Mouse (Mus musculus) cerebellum, adult 11-12 months (tissue): ENCODE data around the gene Cd247.

Experiments used
- DNase-seq: peaks from one replicate; pipeline ENCODE4 v3.0.0; 2022

Cd247 gene

DNA sequence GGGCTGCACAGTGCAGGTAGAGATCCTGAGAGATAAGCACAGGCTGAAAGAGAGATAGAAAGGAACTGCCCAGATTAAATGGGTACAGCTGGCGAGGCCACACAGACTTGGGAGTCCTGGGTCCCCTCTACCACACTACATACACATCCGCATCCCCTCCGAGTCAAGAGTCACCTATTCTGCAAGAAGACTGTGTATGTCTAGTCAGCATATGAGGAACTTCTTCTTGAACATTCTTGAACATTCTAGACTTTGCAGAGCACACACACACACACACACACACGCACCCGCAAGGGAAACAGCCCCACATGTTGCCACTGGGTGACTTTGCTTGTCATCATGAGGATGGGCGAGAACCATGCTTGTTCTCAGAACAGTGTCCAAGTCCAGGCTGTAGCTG, 40.1 kb downstream of the Cd247 start:
- DNase-seq, result no peak

DNA sequence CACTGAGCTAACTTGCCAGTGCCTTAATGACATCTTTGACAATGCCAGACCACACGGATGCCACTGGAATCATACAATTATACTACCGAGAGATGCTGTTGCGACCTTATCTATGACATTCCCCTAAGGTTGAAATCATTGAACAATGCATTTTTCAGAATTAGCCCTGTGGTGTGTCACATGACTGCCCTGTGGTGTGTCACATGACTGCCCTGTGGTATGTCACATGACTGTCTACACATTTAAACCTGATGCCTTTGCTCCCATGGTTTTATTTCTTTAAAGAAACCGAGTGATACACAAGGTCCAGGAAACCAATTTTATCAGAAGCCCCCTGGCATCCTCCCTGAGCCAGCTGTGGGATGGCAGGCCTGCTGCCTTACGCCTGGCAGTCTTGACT, 41.4 kb downstream of the Cd247 start:
- DNase-seq, result no peak

DNA sequence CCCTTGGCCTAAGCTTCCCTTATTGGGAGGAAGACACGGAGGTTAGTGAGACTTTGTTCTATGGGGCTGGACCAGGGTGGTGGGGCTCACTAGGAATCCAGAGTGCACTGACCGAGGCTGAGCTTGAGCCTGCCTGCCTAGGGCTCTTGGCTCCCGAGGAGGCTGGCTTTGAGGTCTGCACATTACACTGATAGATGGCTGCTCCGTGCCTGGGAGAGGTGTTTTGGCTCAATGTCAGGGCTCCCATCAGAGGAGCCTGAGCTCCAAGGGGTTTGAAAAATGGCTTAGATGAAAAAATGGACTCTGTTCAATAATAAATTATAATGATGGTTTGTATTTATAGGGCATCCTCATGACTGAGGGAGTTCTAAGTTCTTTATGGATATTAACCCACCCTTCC, 44.8 kb downstream of the Cd247 start:
- DNase-seq, result no peak

DNA sequence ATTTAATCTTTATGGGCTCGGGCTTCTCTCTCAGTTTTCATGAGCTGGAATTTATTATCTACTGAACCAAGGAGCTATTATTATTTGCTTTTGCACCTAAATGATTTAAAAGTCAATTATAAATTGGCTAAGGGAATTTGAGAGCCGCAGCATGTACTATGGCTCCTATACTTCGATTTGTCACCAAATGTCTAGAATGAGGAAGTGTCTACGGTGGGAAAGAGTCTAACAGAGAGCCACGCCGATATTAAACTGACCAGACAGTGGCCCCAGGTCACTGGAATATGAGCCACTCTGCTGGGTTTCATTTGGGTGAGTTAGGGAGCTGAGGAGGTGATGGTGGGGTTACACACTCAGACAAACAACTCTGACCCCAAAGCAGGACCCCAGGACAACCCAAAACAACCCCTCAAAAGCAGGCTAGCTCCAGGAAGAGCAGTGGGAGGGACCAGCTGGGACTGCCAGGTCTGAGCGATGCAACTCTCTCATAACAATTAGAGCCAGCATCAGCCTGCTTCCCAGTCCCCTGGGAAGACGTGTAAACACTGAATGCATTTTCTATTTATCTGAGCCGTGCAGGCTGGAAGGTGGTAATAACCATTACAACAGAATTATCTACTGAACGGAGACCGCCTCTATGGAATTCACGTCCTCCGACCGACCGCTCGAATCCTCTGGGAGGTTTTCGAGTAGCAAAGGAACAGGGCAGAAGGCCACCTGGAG, 45.6 kb downstream of the Cd247 start:
- DNase-seq, result no peak

DNA sequence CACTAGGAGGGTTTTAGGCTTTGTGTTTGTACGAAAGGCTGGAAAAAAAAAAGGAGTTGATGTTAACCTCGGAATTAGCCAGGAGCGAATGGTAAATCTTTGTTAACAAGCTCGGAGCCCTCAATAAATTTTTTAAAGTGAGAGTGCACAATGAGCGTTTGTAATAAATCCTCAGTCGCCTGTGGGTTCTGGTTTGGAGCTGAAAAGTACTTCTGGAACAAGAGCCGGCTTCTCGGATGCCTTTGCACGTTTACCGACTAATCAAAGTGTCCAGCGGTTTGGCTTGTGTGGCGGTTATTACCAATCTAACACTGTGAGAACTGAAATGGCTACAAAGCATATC, 46.1 kb downstream of the Cd247 start:
- no peak for DNase-seq

DNA sequence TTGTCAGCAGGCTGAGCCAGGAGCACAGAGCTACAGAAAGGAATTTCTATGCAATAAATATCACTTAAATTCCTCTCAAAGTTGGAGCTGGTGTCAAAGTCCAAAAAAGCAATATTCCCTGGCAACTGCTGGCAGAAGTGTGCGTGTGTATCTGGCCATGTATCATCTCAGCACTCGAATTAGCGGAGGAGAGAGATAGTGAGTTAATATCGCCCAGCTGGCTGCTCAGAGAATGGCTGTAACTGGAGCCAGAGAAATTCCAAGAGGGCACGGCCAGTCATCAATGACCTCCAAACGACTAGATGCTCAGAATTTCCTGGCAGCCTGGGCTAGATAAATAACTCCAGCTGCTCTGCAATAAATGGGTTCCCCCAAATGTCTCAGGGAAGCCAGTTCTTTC, 48.0 kb downstream of the Cd247 start:
- DNase-seq, result no peak

DNA sequence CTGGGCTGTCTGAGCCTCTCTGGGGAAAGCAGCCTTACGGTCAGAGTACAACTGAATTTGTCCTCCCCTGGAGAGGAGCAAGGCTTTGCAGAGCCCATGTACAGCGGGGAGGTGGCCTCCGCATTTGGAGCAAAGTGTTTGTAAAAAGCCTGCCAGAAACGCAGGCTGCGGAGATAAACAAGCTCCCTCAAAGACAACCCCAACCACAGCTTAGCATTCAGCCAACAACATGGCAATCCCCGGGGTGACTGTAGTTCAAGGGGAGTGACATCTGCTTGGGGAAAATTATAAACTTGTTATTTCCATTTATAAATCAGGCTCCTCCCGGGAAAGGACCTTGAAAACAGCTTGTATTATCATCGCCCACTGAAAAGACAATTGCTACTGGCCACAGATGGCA, 49.1 kb downstream of the Cd247 start:
- DNase-seq, result no peak

DNA sequence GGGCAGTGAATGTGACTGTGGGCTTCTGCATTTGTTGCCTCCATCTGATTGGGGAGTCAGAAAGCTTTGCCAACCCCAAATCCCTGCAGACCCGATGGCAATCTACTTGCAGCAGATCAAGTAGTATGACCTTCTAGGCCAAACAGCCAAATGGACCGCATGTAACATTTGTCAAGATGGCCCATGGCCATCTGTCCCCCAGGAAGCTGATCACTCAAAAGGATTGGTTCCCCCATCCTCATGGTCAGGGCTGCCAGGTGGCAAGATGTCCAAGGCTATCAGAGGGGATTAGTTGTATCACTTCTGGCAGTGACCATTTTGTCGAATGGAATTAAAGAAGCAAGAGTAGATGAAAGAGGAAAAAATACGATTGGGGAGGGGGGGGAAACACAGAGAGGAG, 50.7 kb downstream of the Cd247 start:
- no peak for DNase-seq

DNA sequence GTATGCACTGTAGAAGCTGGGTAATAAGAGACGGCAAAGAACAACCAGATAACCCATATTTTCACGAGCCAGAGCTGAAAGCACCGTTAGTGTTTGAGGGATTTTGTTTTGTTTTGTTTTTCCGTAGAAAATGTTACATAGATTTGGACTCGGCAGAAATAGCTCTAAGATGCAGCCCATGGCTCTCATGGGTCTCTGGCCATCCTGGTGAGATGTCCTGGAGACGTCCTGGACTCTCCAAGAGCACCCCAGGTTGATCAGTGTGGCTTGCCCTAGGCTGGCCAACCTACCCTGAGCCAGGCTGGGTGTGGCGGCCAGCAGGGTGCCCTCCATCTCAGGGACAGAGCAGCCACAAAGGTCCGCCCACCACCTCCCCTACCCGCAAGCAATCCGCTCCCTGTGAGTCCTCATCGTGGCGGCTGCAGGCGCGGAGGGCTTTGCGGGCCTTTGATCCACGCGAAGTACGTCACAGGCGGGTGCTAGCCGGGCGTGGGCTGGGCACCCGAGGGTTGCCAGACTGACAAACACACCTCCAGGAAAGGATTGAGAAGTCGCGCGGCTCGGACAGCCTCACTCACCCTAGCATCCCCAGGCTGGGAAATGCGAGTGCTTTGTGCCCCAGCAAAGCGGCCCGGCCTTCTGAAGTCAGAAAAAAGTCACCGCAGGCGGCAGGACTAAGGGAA, 52.2 kb downstream of the Cd247 start:
- DNase-seq, result no peak

DNA sequence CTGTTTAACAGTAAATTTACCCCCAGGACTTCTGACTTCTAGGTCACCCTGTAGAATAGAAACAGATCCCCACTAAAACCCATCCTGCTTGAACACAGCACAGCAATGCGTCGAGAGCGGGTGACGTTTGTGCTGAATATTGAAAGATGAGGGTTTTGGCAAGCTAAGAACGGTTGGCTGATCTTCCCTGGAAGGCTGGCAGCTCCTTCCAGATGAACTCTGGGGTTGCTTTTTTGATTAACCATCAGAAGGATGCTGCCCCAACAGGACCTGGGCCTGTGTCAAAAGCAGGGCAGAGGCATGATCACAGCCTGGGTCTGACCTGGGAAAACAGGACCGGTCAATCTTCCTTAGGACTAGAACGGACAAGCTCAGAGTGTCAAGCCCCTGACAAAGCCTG, 53.7 kb downstream of the Cd247 start:
- DNase-seq, result no peak

DNA sequence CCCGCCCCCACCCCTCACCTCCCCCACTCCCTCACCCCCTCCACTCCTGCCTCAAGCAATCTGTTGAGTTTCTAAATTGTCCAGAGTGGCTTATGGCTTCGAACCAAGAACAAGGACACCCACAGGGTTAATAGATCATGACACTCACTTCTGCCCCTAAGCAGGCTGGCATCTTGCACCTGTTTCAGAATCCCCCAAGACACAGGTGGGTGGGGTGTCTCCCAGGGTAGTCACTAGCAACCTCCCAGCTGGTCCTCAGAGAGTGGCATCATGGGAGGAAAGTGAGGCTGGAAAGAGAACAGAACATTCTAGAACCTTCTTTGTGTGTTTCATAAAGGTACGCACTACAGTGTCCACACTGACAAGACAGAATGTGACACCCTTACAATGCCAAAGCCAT, 55.1 kb downstream of the Cd247 start:
- DNase-seq, result no peak

DNA sequence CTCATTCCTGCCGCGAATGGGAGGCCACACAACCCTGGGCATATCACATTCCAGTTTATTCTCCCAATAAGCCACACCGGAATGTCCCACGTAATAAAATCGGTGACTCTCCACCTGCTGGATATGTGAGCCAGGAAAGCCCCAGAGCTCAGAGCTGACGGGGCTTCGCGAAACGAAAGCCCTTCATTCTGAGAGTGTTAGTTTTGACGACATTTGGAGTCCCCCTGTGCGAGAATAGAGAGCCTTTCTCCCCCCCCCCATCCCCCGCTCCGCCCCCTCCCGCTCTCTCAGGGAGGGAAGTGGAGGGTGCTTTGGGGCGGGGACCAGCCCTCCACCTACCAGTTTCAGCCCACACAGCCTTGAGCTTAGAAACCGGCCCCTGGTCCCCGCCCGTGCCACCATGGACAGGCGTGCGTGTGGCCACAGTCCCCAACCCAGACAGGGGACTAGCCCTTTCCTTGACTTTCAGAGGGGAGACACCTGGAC, 56.0 kb downstream of the Cd247 start:
- DNase-seq, result no peak

DNA sequence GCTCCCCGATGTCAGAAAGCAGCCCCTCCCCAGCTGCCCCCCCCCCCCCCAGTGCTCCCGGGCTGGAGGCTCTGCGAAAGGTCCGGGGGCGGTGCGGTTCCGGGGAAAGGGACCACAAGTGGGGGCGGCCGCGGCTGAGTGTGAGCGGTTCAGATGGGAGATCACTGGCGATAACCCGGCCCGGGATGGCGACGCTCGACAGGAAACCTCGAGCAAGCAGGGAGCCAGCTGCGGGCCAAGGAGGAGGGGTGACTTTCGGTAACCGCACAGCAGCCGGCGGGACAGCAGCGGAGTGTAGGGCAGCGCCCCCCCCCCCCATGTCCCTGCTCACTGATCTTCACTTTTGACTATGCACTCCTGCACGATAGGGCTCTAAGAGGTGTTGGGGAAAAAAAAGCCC, 56.5 kb downstream of the Cd247 start:
- no peak for DNase-seq

DNA sequence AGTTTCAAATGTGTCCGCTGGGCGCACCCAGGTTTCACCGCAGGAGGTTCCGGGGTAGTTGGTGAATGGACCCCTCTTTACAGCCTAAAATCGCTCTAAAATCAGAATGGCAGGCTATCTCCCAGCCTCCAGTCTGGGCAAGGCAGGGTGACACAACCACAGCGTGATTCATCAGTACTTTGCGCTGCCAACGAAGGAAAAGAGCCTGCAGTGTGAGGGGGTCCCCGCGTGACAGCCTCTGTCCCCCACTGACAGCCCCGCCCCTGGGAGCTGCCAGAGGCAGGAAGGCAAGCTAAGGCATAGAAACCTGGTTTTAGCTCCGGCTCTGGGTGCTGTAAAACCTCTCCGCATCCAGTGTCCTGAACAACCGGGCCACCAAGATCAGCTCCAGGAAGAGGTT, 56.9 kb downstream of the Cd247 start:
- no peak for DNase-seq

DNA sequence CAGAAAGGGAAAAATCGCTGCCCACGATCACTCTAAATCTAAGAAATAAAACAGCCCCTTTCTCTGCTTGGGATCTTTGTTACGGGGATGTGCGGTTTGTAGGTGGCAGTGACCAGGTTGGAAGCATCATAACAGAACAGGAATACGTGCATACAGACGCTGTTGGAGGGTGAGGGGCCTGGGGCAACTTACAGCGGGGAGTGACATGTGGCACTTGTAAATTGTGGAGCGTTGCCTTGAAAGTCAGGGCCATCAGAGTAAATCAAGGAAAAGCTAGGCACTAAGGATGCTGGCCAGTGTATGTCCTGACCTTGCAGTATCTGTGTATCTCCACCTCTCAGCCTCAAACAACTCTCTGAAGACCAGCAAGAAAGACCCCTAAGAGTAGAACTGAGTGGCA, 59.9 kb downstream of the Cd247 start:
- DNase-seq, result no peak

DNA sequence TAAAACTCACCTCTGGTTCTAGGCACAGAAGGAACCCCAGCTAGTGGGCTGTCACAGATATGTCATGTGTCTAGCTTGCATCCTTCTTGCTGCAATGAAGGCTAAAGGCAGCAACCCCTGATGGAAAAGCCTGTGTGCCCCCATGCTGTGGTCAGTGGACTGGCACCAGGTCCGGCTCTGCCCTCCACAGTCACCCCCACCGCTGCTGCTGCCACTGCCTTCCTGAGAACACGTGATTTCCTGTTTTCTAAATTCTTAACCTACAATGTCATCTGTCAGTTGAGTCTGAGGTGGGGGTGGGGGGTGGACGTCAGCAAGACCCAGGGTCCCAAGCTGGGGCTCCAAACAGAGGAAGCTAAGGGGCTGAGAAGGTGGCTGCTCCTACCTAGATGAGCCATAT, 60.4 kb downstream of the Cd247 start:
- DNase-seq, result no peak

DNA sequence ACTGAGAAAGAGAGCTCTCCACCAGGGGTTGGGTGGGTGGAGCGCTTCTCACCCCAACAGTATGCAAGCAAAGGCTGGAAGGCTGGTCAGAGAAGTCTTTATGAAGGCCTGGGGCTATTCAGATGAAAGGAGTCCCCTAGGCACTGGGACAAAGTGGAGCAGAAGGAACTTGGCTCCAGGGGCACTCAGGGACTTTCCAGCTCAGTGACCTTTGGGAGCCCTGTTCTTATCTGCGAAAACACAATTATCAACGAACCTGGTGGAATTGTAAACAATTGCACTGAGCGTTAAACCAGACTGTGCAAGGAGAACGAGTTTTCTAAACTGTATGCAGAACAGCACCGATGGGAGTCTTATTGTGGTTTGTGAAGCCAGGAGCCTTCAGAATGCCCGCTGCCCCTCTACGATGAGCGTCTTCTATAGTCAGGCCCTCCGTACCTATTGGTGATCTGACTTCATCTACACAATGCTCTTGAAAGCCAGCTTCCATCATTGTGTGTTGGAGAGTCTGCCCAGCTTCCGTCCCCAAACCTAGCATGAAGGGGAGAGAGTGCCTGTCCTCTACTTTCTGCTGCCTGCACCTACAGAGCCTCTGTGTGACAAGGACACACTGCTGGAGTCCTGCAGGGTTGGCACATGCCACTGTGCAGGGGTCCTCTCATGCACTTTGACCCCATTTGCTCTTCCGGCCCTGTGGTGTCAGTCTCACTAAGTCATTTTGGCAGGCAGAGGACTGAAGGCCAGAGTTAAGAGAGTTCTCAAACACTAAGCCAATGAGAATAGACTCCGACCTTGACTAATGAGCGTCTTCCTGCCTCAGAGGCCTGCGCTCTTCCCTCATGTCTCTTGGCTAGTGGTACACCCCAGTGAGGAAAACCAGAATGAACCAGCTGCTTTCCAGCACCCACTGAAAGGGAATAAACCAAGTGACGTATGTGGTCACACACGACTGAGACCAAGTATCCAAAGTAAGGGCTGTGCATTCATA, 61.3 kb downstream of the Cd247 start:
- DNase-seq, result no peak

DNA sequence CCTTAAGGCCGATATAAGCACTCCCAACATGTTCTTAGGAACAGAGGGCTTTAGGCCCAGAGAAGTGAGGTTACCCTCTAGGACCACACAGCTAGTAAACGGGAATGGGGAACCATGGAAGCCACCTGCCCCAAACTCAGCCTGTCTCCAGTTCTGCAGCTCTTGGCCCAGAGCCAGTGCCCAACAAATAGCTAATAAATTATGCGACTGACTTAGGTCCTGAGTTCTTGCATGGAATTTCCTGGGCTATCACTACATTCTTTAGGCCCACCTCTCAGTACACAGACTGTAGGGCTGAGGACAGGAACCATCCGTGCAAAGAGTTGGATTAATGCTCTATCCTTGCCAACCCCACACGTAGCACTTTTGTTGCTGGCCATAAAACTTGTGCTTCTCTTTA, 63.6 kb downstream of the Cd247 start:
- no peak for DNase-seq

DNA sequence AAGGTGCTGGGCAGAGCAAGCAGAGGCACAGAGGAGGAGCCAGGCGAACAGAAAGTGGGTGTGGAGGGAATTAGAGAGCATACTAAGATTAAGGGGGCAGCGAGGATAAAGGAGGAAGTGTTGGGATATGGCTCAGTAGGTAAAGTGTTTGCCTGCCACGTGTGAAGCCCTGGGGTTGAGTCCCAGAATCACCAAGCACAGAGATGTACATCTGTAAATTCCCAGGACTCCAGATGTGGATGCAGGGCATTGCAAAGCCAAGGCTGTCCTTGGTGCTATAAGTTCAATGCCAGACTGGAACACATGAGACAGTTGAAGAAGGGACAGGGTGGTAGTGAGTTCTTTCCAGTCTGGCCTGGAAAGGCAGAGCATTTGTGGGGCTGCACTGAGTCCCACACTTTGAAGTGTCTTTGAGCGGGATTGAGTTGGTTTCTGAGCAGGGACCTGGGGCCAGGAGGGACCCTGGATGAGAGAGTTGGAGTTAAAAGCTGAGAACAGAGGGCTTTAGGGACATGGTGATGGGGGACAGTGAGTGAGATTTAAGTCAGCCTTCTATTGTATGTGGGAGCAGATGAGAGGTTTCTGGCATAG, 64.7 kb downstream of the Cd247 start:
- DNase-seq, result no peak

DNA sequence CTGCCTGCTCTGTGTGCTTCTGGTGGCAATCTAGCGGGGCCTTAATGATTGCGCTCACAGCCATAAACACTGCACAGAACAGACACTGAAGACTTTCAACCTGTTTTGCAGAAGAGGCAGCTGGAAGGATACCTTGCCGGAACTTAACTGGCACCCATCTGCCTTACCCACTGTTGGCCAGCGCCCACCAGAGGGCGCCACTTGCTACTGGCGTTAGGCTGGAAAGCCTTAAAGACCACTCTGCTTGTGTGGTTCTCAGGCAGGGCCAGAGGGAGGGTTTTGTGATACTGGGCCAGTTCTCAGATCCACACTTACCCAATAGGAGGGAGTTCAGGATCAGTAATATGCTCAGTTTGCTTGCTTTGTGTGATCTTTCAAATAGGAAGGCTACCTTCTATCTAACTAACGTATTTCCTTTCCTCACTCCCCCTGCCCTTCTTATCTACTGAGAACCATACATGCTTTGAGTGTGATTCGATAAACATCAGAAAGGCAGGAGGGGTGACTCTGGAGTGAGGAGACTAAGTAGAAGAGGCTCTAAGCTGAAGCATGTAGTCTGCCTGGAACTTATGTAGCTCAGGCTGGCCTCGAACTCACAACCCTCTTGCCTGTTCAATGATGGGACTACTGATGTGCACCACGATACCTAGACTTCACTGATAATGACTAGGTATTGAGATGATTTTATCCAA, 65.4 kb downstream of the Cd247 start:
- peak; percentile 41 for DNase-seq

DNA sequence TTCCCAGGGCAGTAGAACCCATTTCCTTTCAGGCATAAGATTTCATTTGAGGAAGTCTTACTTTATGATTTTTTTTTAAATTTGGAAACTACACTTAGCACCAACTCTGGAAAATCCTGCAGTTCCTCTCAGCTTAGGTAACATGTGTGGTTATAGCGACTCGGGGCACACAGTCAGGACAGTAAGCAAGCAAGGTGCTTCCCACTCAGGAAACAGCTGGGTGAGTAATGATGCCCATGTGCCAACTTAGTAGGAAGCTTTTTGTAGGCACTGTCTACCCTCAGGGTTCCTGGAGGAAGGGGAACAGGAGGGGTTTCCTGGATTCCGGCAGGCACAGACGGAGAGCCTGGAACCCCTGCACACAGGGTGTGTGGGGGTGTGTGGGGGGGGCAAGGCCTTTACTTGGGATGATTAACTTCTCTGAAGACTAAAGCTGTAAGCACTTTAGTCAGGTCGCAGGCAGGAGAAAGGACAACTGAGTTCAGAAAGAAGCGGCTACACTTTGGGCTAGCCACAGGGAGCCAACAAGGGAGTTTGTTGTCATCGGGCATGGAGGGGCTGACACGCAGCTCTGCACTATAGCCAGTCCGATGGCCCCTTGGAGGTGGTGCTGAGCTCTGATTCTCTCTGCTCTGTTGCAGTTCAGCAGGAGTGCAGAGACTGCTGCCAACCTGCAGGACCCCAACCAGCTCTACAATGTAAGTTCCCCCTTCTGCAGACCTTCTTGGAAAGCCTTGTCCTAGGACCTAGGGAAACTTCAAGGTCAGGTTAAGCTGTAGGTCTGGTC, 67.5 kb downstream of the Cd247 start:
- DNase-seq, result no peak

DNA sequence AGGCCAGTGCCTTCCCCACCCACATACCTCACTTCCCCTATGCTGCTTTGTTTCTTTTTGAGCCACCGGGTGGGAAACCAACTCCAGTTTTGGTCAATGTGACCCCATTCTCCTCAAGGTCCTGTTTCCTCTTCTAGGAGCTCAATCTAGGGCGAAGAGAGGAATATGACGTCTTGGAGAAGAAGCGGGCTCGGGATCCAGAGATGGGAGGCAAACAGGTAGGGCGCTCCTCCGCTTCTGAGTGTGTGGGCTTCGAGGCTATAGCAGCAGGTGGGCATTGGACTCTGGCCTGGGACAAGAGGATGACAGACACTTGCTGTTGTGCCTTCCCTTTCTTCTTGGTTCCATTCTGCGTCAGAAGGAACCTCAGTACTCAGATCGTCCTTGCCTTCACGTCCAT, 68.8 kb downstream of the Cd247 start:
- no peak for DNase-seq
